Mouse (Mus musculus) yolk sac, embryonic 10.5 days (tissue): ENCODE results near the gene Mpg.

ENCODE experiments used
- DNase-seq: peaks from one replicate; pipeline ENCODE4 v3.0.0-alpha.2; 2017; ENCODE audit warnings: low spot score

The Mpg gene

DNA sequence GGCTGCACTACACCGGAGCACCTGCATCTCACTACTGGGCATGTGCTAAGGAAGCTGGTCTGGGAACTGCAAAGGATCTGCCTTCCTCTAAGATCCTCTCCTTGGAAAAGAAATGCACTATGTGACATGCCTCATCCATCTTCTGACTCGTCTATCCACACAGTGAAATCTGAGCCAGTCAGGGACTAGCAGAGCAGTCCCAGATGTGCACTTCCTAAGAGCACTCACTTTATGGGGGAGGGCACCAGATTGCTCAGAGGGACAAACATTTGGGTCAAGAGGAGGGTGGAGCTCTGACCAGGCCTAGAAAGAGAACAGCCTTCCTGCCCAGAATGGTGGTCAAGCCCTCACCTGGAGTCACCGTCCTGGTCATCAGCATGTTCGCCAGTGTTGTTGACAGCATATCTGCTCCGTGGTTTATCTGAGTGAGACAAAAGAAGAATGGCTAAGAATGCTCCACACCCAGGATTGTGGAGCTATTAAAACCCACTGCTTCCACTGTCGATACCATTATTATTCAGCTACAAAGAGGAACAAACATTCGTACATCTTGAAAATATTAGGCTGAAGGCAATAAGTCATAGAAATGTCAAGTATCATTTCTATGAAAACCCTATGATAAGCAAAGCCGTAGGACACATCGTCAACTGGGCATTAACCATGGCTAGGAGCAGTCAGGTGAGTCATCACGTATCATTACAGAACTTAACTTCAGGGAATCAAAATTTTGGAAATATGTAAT, 36.5 kb downstream of the Mpg start:
- no peak for DNase-seq

DNA sequence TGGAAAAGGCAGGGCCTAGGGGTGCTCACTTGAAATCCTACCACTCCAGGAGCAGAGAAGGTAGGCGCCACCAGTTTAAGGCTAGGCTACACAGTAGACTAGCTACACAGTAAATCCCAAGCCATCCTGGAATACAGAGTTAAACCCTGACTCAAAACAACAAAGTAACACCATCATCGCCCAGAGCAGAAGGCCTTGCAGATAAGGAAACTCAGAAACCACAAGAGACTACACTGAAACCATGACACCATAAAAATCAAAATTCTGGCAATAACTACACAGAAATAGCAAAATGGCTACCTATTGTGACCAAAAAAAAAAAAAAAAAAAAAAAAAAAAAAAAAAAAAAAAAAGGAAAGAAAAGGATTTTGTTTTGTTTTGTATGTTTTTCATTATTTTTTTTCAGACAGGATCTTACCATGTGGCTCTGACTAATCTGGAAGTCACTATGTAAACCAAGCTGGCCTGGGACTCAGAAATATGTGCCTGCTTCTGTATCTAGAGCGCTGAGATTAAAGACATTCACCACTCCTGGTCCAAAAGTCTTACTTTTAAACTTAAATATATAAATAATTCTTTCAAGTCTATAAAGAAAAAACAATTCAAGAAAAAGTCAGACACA, 38.9 kb downstream of the Mpg start:
- DNase-seq: no peak

- DNase-seq: no peak
Measured at GRCm38 (mm10) chr11:32266194-32266593, 39.9 kb downstream of the Mpg start.

GRCm38 (mm10) chr11:32266776-32267175, 40.5 kb downstream of the Mpg start:
- no peak for DNase-seq

- peak; percentile 93 for DNase-seq
Measured at GRCm38 (mm10) chr11:32267188-32267884, 41.0 kb downstream of the Mpg start, which contains the start of gene Nprl3. Gene Nprl3 (minus strand): TSS chr11:32267707.

DNA sequence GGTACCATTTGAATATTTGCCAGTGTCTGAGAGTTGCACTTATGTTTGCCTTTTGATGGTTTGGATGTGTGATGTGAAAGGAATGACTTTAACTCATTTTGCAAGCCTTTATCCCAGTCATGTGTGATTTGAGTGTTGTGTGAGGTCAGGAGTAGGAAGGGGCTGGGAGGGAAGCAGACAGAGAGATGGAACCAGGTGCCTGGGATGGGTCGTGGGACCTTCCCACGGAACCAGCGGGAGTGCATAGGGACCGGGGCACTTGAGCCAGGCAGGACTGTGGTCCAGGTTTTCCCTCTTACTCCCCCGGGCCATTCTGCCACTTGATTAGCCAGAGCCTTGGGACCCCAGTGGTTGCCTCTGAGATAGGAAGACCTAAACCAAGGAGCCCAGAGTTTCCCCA, 41.7 kb downstream of the Mpg start:
- no peak for DNase-seq

DNA sequence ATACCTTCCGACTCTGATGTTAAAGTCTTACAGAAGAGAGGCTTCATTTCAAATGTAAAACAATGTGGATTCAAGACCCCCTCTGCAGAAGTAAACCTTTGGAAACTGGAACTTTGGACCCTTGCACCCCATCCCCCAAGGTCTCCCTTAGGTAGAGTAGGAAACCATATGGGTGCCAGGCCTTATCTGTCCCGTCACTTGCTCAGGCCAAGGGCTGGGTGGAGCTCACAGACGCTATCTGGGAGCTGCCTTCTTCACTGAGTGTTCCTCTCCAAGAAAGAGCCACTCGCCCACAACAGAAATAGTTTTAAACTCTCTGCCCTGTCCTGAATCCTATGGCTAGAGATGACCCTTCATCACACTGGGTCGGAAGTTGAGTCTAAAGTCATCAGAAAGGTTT, 42.6 kb downstream of the Mpg start:
- DNase-seq: no peak

- DNase-seq: no peak
Measured at GRCm38 (mm10) chr11:32271178-32271577, 44.9 kb downstream of the Mpg start.

- DNase-seq: peak; percentile 52
Measured at GRCm38 (mm10) chr11:32276347-32276746, 50.0 kb downstream of the Mpg start, which contains the start of gene Hba-x. Gene Hba-x (plus strand): TSS chr11:32276400.

- peak; percentile 48 for DNase-seq
Measured at GRCm38 (mm10) chr11:32277736-32278457, 51.6 kb downstream of the Mpg start.

DNA sequence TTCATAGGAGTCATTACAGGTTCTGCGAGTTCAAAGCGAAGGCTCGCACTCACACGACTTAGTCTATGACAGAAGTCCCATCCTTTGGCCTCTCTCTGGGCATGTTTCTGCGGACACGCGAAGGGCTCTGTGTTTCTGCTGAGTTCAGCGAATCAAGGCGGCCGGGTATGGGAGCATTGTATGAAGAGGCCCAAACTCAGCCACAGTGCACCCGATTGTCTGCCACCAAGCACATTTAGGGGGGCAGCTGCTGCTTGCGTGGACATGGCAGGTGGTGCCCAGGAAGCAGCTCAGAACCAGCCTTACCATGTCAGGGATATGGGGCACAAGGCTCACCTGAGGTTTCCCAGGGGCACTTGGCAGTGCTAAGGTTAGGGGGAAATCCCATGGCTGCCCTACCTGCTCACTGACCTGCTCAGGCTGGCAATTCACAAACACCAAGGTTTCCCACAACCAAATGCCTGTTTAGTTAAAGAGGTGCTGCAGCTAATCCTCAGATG, 52.2 kb downstream of the Mpg start:
- no peak for DNase-seq

DNA sequence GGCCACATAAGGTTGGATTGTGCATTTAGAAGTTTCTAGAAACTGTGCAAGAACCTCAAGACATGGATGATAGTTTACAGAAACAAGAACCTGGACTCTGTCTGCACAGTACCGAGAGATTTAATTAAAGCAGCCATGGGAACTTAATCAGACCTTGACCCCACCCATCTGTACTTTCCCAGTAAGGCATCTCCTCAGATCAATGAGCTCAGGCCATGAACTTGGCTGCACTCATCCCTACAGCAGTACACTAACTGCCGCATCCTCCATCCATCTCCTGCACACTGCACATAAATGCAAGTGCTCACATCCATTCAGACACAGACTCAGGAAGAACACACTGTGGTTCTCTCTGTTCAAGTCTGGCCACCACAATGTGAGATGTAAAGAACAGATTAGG, 54.3 kb downstream of the Mpg start:
- DNase-seq: no peak

DNA sequence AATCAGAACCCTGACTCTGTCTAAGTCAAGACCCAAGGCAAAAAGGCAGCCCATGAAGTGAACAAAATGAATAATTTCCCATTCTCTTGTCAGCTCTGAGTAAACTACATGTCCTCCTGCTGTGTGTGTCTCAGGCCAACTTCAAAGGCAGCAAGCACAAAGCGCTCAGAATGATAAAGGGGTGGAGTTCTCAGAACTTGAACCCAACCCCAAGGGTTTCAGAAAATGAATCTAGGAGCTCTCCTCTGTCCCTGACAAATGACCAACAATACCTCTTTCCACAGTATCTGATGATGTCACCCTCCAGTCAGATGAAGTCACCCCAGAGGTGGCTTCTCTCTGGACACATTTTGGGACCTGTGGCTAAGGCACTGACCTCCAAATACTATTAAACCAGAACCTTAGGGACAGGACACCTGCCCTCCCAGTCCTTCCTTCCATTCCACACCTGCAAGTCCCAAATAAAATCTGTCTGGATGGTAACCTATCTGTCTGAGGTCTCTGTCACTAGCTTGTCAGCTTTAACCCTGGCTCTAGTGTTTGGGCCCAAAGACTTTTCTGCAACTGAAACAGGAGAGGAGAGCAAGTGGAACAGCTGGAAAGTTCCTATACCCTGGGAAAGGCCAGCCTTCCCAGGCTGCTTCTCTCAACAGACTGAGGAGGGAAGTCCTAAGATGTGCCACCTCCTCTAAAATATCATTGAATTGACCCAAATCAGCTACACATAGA, 55.3 kb downstream of the Mpg start:
- no peak for DNase-seq
